Mouse (Mus musculus): ENCODE results near the gene Zfp410. TPM values are rescaled to one million over a fixed set of nuclear protein-coding genes. Genes with fewer than 3 reads are reported as not detected.

Zfp410 gene
- total and polyA plus RNA-seq, 3 experiments: 45.5 to 189 (median 182) TPM

DNA sequence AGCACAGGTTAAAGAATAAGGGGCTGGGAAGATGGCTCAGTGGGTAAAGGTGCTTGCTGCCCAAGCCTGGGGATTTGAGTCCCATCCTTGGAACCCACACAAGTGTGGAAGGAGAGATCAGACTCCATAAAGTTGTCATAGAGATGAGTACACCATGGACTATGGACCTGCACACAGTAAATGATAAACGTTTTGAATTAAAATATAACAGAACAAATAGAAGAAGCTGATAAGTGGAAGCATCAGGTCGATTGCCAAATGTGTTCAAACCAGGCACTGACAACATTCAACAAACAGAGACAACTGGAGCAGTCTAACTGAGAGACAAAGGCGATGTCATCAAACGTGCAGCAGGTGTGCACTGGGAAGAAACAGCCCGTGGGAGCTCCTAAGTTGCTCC is 43.3 kb upstream of the Zfp410 start (continued):
- TF ChIP-seq ZMIZ1 (IDR thresholded peaks at IDR 0.05; ENCODE audit: low read depth, low read length) (no peak), TCF12 (IDR thresholded peaks at IDR 0.05; ENCODE audit: low read depth, low read length) (no peak)

DNA sequence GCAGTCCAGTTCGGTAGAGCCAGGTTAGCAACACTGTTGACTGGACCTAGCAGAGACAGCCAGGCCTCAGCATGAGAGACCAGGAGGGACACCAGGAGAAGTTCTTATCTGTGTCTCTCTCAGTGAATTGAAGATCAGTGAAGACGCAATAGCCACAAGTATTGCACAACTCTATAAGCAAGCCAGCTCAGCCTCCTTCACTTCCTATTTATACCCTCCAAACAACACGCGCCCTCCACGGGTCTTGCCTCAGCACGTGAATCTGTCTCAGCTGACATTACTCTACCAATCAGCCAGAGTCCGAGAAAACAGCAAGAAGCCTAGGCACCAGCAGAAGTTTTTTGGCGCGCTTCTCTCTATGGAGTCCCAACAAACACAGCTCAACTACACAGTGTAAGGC is 41.4 kb upstream of the Zfp410 start:
- no peak overlapping the region for H3K9ac ChIP-seq (ENCODE audit: control insufficient read depth, low read depth, low read length, poor library complexity, severe bottlenecking)
- H3K4me1 ChIP-seq (ENCODE audit: control insufficient read depth in 1 of 2, insufficient read depth in 2 of 2, low read length in 2 of 2): no peaks in the 10 kb centered on the region
- no peak overlapping the region for H3K4me3 ChIP-seq (ENCODE audit: control insufficient read depth in 1 of 2, insufficient read depth in 1 of 2, low read depth in 2 of 2, low read length in 2 of 2)
- DNase-seq (ENCODE audit: low read depth, low spot score): peak; percentile 34
- no peaks in the 10 kb centered on the region for H3K36me3 ChIP-seq (ENCODE audit: control insufficient read depth in 1 of 2, insufficient read depth in 2 of 2, low read length in 2 of 2)
- no peaks in the 10 kb centered on the region for H3K79me2 ChIP-seq (ENCODE audit: control insufficient read depth, insufficient read depth, low read length, poor library complexity)
- no peak overlapping the region for H3K27ac ChIP-seq (ENCODE audit: control insufficient read depth, low read depth, low read length)
- TF ChIP-seq GATA1 (IDR thresholded peaks at IDR 0.05; ENCODE audit: low read depth, low read length): no peak
- no peak for TF ChIP-seq ZKSCAN1 (IDR thresholded peaks at IDR 0.05; ENCODE audit: low read depth, low read length)
- no peak for TF ChIP-seq CHD1 (IDR thresholded peaks at IDR 0.05; ENCODE audit: low read depth, low read length)
- TF ChIP-seq EP300 (IDR thresholded peaks at IDR 0.05; ENCODE audit: low read depth in 1 of 2, low read length in 2 of 2): no peak
- H3K27me3 ChIP-seq (ENCODE audit: control insufficient read depth in 1 of 2, insufficient read depth in 2 of 2, low read length in 2 of 2): no peaks in the 10 kb centered on the region
- H3K9me3 ChIP-seq (replicated peaks; ENCODE audit: insufficient read depth, low read length): no peaks in the 10 kb centered on the region

DNA sequence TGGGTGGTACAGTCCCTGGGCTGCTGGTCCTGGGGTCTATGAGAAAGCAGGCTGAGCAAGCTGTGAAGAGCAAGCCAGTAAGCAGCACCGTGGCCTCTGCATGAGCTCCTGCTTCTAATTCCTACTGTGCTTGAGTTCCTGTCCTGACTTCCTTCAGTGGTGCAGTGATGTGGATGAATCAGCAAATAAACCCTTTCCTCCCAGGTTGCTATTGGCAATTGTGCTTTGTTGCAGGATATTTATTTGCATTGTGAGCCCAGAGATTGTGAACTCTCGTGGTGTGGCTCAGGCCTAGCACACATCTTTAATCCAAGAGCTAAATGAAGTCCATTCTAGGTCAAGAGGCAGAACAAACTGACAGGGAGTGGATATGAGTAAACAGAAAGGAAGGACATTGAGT is 40.4 kb upstream of the Zfp410 start:
- H3K27me3 ChIP-seq (ENCODE audit: control insufficient read depth in 1 of 2, insufficient read depth in 2 of 2, low read length in 2 of 2): no peaks in the 10 kb centered on the region
- H3K27ac ChIP-seq (ENCODE audit: control insufficient read depth, low read depth, low read length): no peak overlapping the region
- peak; percentile 24 for DNase-seq (ENCODE audit: low read depth, low spot score)
- no peaks in the 10 kb centered on the region for H3K9me3 ChIP-seq (replicated peaks; ENCODE audit: insufficient read depth, low read length)
- H3K4me1 ChIP-seq (ENCODE audit: control insufficient read depth in 1 of 2, insufficient read depth in 2 of 2, low read length in 2 of 2): no peaks in the 10 kb centered on the region
- no peaks in the 10 kb centered on the region for H3K36me3 ChIP-seq (ENCODE audit: control insufficient read depth in 1 of 2, insufficient read depth in 2 of 2, low read length in 2 of 2)
- H3K79me2 ChIP-seq (ENCODE audit: control insufficient read depth, insufficient read depth, low read length, poor library complexity): no peaks in the 10 kb centered on the region
- H3K4me3 ChIP-seq (ENCODE audit: control insufficient read depth in 1 of 2, insufficient read depth in 1 of 2, low read depth in 2 of 2, low read length in 2 of 2): no peak overlapping the region
- TF ChIP-seq POLR2AphosphoS2 (IDR thresholded peaks at IDR 0.05; ENCODE audit: low read length) (no peak), MAX (IDR thresholded peaks at IDR 0.05; ENCODE audit: low read length) (no peak), MAZ (IDR thresholded peaks at IDR 0.05; ENCODE audit: low read depth, low read length) (no peak), GABPA (IDR thresholded peaks at IDR 0.05; ENCODE audit: low read depth, low read length) (no peak), USF2 (IDR thresholded peaks at IDR 0.05; ENCODE audit: borderline replicate concordance in 1 of 2, insufficient read depth in 1 of 2, low read depth in 1 of 2, low read length in 2 of 2) (no peak), CHD2 (IDR thresholded peaks at IDR 0.05; ENCODE audit: low read length) (no peak), RCOR1 (IDR thresholded peaks at IDR 0.05; ENCODE audit: low read depth, low read length) (no peak), ZC3H11A (IDR thresholded peaks at IDR 0.05; ENCODE audit: low read depth, low read length) (no peak), MAFK (IDR thresholded peaks at IDR 0.05; ENCODE audit: borderline replicate concordance, low read depth, low read length) (no peak), HCFC1 (IDR thresholded peaks at IDR 0.05; ENCODE audit: low read depth, low read length) (no peak), CTCF (IDR thresholded peaks at IDR 0.05 in 2 of 3, conservative IDR thresholded peaks at IDR 0.05 in 1 of 3; ENCODE audit: control insufficient read depth in 1 of 3, insufficient read depth in 1 of 3, low read depth in 2 of 3, low read length in 3 of 3, poor library complexity in 1 of 3, severe bottlenecking in 1 of 3) (no peak)
- no peak overlapping the region for H3K9ac ChIP-seq (ENCODE audit: control insufficient read depth, low read depth, low read length, poor library complexity, severe bottlenecking)

Measured in MEL (cell line).